Mouse (Mus musculus) myocyte (in vitro differentiated cells): ENCODE data around the gene Vsx2. TPM values are rescaled to one million over a fixed set of nuclear protein-coding genes. Genes with fewer than 3 reads are reported as not detected.

ENCODE experiments used
- H3K27me3 ChIP-seq: one replicate; pipeline ENCODE4 v1.6.1; 2011; ENCODE audit not compliant: control insufficient read depth, insufficient read depth, insufficient read length
- H3K36me3 ChIP-seq: one replicate; pipeline ENCODE4 v1.6.1; 2011; ENCODE audit not compliant: control insufficient read depth, insufficient read depth
- H3K4me2 ChIP-seq: one replicate; pipeline ENCODE4 v1.6.1; 2011; ENCODE audit warnings: low read depth, control low read depth
- H3K4me3 ChIP-seq: one replicate; pipeline ENCODE4 v1.5.1; 2011; ENCODE audit warnings: mild to moderate bottlenecking, control low read depth, moderate library complexity
- H3K79me2 ChIP-seq: one replicate; pipeline ENCODE4 v1.6.1; 2011; ENCODE audit not compliant: control insufficient read depth, insufficient read depth
- H3ac ChIP-seq: one replicate; pipeline ENCODE4 v1.6.1; 2011; ENCODE audit not compliant: control insufficient read depth, insufficient read length
- CEBPB ChIP-seq: IDR thresholded peaks from 2 replicates; pipeline ENCODE4 v1.6.1; 2011; ENCODE audit warnings: mild to moderate bottlenecking, moderate library complexity; ENCODE audit not compliant: poor library complexity, insufficient read depth, severe bottlenecking
- E2F4 ChIP-seq: IDR thresholded peaks from one replicate; pipeline ENCODE4 v1.6.1; 2011; ENCODE audit warnings: mild to moderate bottlenecking, control low read depth, moderate library complexity; ENCODE audit not compliant: insufficient read depth
- MAX ChIP-seq: IDR thresholded peaks from one replicate; pipeline ENCODE4 v1.6.1; 2011; ENCODE audit warnings: low read depth, mild to moderate bottlenecking, control low read depth
- MYOD1 ChIP-seq, 3 experiments: IDR thresholded peaks; one replicate each; pipeline ENCODE4 v1.6.1; 2011; ENCODE audit warnings: control low read depth in 2 of 3, low read depth in 2 of 3, mild to moderate bottlenecking in 2 of 3, moderate library complexity in 1 of 3; ENCODE audit not compliant: insufficient read length in 2 of 3, control insufficient read depth in 1 of 3
- MYOG ChIP-seq, 3 experiments: IDR thresholded peaks; one replicate each; pipeline ENCODE4 v1.6.1; 2011; ENCODE audit warnings: control low read depth in 2 of 3, low read depth in 2 of 3, mild to moderate bottlenecking in 2 of 3; ENCODE audit not compliant: insufficient read length in 2 of 3, control insufficient read depth in 1 of 3, insufficient read depth in 1 of 3
- POLR2A ChIP-seq: IDR thresholded peaks from one replicate; pipeline ENCODE4 v1.6.1; 2011; ENCODE audit warnings: low read depth, mild to moderate bottlenecking, control low read depth, moderate library complexity; ENCODE audit not compliant: insufficient read length
- POLR2AphosphoS2 ChIP-seq: IDR thresholded peaks from one replicate; pipeline ENCODE4 v1.6.1; 2011; ENCODE audit warnings: low read depth, control low read depth; ENCODE audit not compliant: insufficient read length
- REST ChIP-seq: IDR thresholded peaks from one replicate; pipeline ENCODE4 v1.6.1; 2011; ENCODE audit warnings: mild to moderate bottlenecking, control low read depth, moderate library complexity; ENCODE audit not compliant: insufficient read depth, insufficient read length
- SRF ChIP-seq: IDR thresholded peaks from one replicate; pipeline ENCODE4 v1.6.1; 2011; ENCODE audit warnings: low read depth; ENCODE audit not compliant: control insufficient read depth, insufficient read length
- TCF12 ChIP-seq: IDR thresholded peaks from one replicate; pipeline ENCODE4 v1.6.1; 2011; ENCODE audit warnings: mild to moderate bottlenecking, control low read depth; ENCODE audit not compliant: poor library complexity, insufficient read depth, severe bottlenecking
- TCF3 ChIP-seq: IDR thresholded peaks from one replicate; pipeline ENCODE4 v1.6.1; 2011; ENCODE audit warnings: low read depth, control low read depth; ENCODE audit not compliant: insufficient read length
- USF1 ChIP-seq: IDR thresholded peaks from one replicate; pipeline ENCODE4 v1.6.1; 2011; ENCODE audit warnings: low read depth, mild to moderate bottlenecking, control low read depth, moderate library complexity
- polyA plus RNA-seq: library from polyadenylated mRNA; unstranded; fragments of >200 nt; fragmentation: generic; extraction: Trizol; gene quantifications from one replicate; pipeline ENCODE4 v1.2.1, GENCODE M21; 2012; ENCODE audit warnings: missing spikeins

Vsx2 gene
- polyA plus RNA-seq, 1 experiment = not detected

DNA sequence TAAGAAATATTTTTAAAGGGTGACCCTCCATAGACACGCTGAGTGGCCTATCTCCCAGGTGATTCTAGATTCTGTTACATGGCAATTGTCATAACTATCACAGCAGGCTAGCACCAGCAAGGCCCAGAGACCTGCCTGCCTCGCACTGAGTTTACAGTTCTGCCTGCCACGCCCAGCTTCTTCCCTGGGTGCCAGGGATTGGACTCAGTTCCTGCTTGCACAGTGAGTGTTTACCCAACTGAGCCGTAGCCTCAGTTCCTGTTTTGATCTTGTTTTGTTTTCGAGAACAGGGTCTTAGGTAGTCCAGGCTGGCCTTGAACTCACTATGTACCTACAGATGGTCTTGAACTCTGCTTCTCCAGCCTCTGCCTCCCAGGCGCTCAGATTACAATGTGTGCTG is 2.0 kb upstream of the Vsx2 start:
- Histone ChIP-seq H3K27me3 (peaks cover 75% of the 10 kb centered on the region), H3ac (no peak overlapping the region), H3K4me3 (no peak overlapping the region), H3K79me2 (no peaks in the 10 kb centered on the region), H3K36me3 (no peaks in the 10 kb centered on the region), H3K4me2 (no peak overlapping the region)
- TF ChIP-seq USF1 = no peak
- TF ChIP-seq CEBPB = no peak
- no peak for TF ChIP-seq POLR2AphosphoS2
- TF ChIP-seq POLR2A = no peak
- no peak for TF ChIP-seq SRF
- TF ChIP-seq MAX = no peak
- TF ChIP-seq MYOG (IDR thresholded peaks at IDR 0.05; ENCODE audit: control insufficient read depth in 1 of 3, insufficient read depth in 1 of 3, insufficient read length in 2 of 3, low read depth in 2 of 3) = no peak
- no peak for TF ChIP-seq REST
- TF ChIP-seq E2F4 = no peak
- TF ChIP-seq MYOD1 (IDR thresholded peaks at IDR 0.05; ENCODE audit: control insufficient read depth in 1 of 3, insufficient read length in 2 of 3, low read depth in 2 of 3) = no peak
- no peak for TF ChIP-seq TCF12

DNA sequence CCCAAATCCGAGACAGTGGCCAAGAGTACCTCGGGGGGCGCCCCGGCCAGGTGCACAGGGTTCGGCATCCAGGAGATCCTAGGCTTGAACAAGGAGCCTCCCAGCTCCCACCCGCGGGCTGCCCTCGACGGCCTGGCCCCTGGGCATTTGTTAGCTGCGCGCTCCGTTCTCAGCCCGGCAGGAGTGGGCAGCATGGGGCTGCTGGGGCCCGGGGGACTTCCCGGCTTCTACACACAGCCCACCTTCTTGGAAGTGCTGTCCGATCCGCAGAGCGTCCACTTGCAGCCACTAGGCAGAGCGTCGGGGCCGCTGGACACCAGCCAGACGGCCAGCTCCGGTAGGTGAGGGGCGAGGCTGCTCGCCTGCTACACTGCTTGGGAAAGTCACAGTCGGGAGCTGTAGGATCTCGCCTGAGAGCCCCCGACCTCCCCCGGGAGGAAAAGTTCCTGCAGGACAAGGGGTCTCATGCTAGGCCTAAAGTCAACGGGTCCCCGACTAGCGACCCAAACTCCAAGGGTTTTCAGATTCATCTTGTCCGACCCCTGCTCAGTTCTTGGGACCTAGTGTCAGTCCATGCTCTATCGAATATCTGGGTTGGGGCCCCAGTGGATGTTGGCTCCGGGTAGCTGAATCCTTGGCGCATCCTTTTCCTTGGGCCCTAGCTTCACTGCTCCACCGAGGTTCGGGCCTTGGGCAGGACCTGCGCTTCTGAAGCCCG is 573 bp downstream of the Vsx2 start:
- no peak overlapping the region for H3ac ChIP-seq
- H3K27me3 ChIP-seq = peaks cover 62% of the 10 kb centered on the region
- no peaks in the 10 kb centered on the region for H3K79me2 ChIP-seq
- TF ChIP-seq MYOG (IDR thresholded peaks at IDR 0.05; ENCODE audit: control insufficient read depth in 1 of 3, insufficient read depth in 1 of 3, insufficient read length in 2 of 3, low read depth in 2 of 3) = no peak
- no peak for TF ChIP-seq E2F4
- no peak for TF ChIP-seq USF1
- no peak for TF ChIP-seq POLR2AphosphoS2
- TF ChIP-seq SRF = no peak
- no peak for TF ChIP-seq MAX
- no peak for TF ChIP-seq MYOD1 (IDR thresholded peaks at IDR 0.05; ENCODE audit: control insufficient read depth in 1 of 3, insufficient read length in 2 of 3, low read depth in 2 of 3)
- TF ChIP-seq CEBPB = no peak
- H3K4me3 ChIP-seq = no peak overlapping the region
- H3K4me2 ChIP-seq = no peak overlapping the region
- no peaks in the 10 kb centered on the region for H3K36me3 ChIP-seq

DNA sequence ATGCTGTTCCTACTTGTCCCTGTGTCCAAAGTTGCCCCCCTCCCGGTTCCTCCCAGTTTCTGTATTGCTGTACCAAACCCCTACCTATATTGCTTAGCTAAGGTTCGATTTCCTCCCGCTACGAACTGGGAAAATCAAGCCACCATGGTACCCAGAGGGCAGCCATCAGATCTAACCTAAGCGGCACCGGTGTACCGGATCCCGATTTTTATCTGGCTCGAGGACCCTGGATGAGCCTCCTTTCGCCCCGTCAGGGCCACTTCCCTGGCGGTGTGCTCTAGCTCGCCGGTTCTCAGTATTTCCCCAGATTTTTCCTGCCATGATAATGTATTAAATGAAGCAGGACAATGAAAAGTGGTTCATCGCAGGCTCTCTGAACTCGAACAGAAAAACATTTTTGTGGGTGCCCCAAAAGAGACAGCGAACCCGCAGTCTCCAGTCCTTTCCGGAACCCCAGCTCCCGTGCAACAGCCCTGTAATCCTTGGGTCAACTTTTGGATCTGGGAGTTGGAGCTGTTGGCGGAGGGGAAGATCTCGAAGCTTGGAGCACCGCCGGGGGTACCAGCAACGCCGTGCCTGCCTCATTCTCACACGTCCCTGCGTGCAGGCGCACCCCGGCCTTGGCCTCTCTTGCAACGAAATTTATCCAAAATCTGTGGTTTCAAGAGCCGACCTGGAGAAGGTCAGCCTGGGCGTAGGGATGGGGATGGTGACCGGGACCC is 1.3 kb downstream of the Vsx2 start:
- H3K4me3 ChIP-seq = no peak overlapping the region
- H3K4me2 ChIP-seq = no peak overlapping the region
- H3K27me3 ChIP-seq = peaks cover 61% of the 10 kb centered on the region

DNA sequence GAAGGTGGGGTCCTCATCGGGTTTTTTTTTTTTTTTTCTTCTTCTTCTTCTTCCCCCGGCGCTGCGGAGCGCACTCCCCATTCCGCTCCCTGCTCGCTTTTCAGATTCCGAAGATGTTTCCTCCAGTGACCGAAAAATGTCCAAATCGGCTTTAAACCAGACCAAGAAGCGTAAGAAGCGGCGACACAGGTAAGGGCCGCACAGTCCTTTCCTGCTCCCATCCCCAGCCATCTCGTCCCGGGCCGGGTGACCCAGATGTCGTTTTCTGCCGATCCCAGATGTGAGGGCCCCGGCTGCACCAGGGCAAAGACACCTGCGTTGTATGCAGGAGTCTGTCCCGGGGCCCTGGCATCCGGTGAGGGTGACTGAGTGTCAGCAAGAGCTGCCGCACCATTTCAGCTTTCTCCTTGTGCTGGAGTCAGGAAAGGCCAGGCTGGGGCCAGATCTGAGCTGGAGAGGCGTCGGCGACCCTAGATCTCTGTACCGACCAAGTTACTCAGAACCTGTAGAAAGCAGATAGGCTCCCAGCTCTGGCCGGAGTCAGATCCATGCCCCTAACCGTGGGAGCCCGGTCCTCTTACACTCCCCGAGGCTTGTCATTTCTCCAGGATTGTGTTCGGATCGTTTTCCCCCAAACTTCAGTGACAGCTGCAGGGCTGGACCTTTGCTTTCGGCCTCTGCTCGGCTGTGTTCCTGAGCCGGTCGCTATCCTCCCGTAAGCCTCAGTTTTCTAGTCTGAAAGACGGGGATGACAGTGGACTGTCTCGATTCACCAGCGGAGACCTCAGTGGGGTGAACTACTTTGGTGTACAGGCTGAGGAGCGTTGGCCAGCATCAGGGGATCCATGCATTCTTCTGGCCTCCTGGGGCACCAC is 2.1 kb downstream of the Vsx2 start:
- H3K36me3 ChIP-seq = no peaks in the 10 kb centered on the region
- no peak overlapping the region for H3ac ChIP-seq
- H3K4me2 ChIP-seq = no peak overlapping the region
- no peaks in the 10 kb centered on the region for H3K79me2 ChIP-seq
- H3K27me3 ChIP-seq = peaks cover 59% of the 10 kb centered on the region
- TF ChIP-seq CEBPB (no peak), TCF12 (no peak), MAX (no peak), MYOG (IDR thresholded peaks at IDR 0.05; ENCODE audit: control insufficient read depth in 1 of 3, insufficient read depth in 1 of 3, insufficient read length in 2 of 3, low read depth in 2 of 3) (no peak), SRF (no peak), TCF3 (no peak), POLR2A (no peak)
- no peak overlapping the region for H3K4me3 ChIP-seq

More for the DNA sequence above, 1.3 kb downstream of the Vsx2 start:
- Histone ChIP-seq H3K79me2 (no peaks in the 10 kb centered on the region), H3ac (no peak overlapping the region), H3K36me3 (no peaks in the 10 kb centered on the region)
- no peak for TF ChIP-seq TCF3
- TF ChIP-seq USF1 = no peak
- no peak for TF ChIP-seq CEBPB
- no peak for TF ChIP-seq E2F4
- TF ChIP-seq POLR2AphosphoS2 = no peak

DNA sequence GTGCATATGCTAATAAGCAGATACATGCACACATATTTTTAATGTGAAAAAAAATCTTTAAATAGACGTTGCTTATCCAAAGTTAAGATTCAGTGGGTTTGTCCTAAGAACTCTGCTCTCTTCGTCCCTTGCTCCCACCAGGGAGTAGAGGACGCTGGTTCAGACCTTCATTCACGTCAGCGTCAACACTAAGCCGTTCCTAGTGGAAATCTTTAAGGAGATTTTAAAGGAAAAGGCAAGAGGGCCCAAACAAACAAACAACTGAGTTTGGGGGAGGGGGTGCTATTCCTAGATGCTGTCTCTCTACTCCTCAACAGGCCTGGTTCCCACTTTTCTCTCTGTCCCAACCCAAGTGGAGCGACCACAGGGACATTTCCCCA is 2.8 kb downstream of the Vsx2 start:
- no peak overlapping the region for H3ac ChIP-seq
- H3K36me3 ChIP-seq = no peaks in the 10 kb centered on the region
- no peak overlapping the region for H3K4me3 ChIP-seq
- peaks cover 56% of the 10 kb centered on the region for H3K27me3 ChIP-seq
- no peaks in the 10 kb centered on the region for H3K79me2 ChIP-seq
- TF ChIP-seq CEBPB (no peak), POLR2AphosphoS2 (no peak), TCF3 (no peak), TCF12 (no peak), MYOG (IDR thresholded peaks at IDR 0.05; ENCODE audit: control insufficient read depth in 1 of 3, insufficient read depth in 1 of 3, insufficient read length in 2 of 3, low read depth in 2 of 3) (no peak), USF1 (no peak), MYOD1 (IDR thresholded peaks at IDR 0.05; ENCODE audit: control insufficient read depth in 1 of 3, insufficient read length in 2 of 3, low read depth in 2 of 3) (no peak), MAX (no peak), POLR2A (no peak), E2F4 (no peak), SRF (no peak), REST (no peak)
- no peak overlapping the region for H3K4me2 ChIP-seq
